Mouse (Mus musculus) G1E (cell line): ENCODE measurements at regions not wholly inside any gene's neighbourhood (a gene's known extent, or its start where the extent isn't known, plus 50 kb on each side); places are given as distances from the start of the nearest gene placed in this dataset.

ENCODE experiments used
- CTCF ChIP-seq: IDR thresholded peaks from 2 replicates; pipeline ENCODE4 v1.5.1; 2012; ENCODE audit warnings: low read depth, low read length, inconsistent platforms, mixed read lengths
- GATA1 ChIP-seq: IDR thresholded peaks from 2 replicates; pipeline ENCODE4 v1.6.1; 2012; ENCODE audit warnings: borderline replicate concordance, low read length, inconsistent platforms, mixed read lengths
- GATA2 ChIP-seq: IDR thresholded peaks from 2 replicates; pipeline ENCODE4 v1.6.1; 2012; ENCODE audit warnings: low read depth, low read length, inconsistent platforms, borderline replicate concordance

DNA sequence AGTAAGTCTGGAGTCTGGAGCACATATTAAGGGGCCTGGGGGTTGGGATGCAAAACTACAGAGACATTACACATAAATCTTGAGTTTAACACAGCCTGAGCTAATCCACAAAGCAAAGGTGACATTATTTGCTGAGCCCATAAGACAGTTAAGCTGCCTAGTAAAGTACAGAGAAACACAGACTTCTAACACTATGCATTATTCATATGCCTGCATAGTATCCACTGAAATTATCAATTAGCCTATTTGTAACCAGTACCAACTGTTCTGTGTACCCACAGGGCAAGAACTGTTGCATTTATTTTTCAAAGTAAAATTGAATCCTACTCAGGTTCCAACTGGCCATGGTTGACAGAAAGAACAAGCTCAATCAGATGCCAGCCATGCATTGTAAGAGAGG lies 287.4 kb downstream of the Ipo11 start:
- TF ChIP-seq CTCF (no peak), GATA1 (no peak), GATA2 (no peak)
